Mouse (Mus musculus) liver, embryonic 14.5 days (tissue): ENCODE data around the gene Gimap7.

Source experiments
- CTCF ChIP-seq: IDR thresholded peaks from 2 replicates; pipeline ENCODE4 v1.5.1; 2016; ENCODE audit warnings: antibody characterized with exemption, low read depth, control low read depth
- EP300 ChIP-seq: IDR thresholded peaks from 2 replicates; pipeline ENCODE4 v1.6.1; 2016; ENCODE audit warnings: antibody characterized with exemption, low read depth

- TF ChIP-seq CTCF (no peak), EP300 (no peak)
Observed at GRCm38 (mm10) chr6:48732864-48733304, 14.5 kb downstream of the Gimap7 start.
